Mouse (Mus musculus): ENCODE results near the gene Asb2. TPM values are rescaled to one million over a fixed set of nuclear protein-coding genes. Genes with fewer than 3 reads are reported as not detected.
A peak's percentile ranks its signal among the peaks of the same experiment; 100 is the strongest.

The Asb2 gene
- total RNA-seq, 2 experiments from 2014 or later = 3.2 to 3.5 TPM

- DNase-seq (ENCODE audit: low spot score in 2 of 2) = no peak
Observed at GRCm38 (mm10) chr12:103361539-103362307, 5.9 kb upstream of the Asb2 start.

- no peak for DNase-seq (ENCODE audit: low spot score in 2 of 2)
Observed at GRCm38 (mm10) chr12:103360812-103361211, 5.0 kb upstream of the Asb2 start.

DNA sequence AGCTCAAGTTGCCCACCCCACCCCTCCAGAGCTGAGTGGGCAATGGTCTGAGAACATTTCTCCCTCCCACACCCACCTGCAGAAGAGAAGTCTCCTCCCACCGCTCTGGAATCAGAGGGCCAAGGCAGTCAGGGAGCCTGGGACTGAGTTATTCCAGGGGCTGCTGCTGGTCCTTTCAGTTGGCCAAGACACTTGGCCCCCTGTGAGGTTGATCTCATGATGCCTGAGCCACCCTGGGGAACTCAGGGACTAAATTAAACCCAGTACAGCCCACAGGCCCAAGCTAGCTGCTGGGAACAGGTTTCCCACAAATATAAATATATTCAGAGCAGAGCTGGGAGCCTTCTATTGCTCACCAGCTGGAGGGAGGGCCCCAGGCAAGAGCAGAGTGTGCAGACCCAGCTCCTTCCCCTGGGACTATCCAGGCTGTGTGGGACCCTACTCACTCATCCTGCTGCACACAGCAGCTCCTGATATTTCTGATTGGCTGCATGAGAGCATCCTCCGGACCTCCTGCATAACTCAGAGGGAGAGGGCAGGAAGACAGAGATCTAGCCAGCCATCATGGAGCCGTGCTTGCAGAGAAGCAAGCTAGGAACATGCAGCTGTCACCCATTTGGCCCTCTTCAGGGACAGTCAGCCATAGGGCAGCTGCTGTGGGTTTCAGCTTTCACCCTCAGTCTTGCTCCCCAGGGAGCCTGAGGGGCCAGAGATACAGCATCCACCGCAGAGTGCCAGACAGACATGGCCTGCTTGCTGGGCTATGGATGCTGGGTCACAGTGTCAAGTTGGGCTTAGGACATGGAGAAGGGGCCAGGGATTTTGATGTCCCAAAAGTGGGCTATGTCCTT lies 3.4 kb upstream of the Asb2 start:
- DNase-seq (ENCODE audit: low spot score in 2 of 2) = peak in 1 of 2 experiments; percentile 38

GRCm38 (mm10) chr12:103358216-103358615 lies 2.4 kb upstream of the Asb2 start:
- peak in 1 of 2 experiments; percentile 46 for DNase-seq (ENCODE audit: low spot score in 2 of 2)

GRCm38 (mm10) chr12:103356415-103356748 lies 581 bp upstream of the Asb2 start:
- DNase-seq (ENCODE audit: low spot score in 2 of 2) = no peak

- peak in 1 of 2 experiments; percentile 44 for DNase-seq (ENCODE audit: low spot score in 2 of 2)
Observed at GRCm38 (mm10) chr12:103353538-103353937, 2.3 kb downstream of the Asb2 start.

- no peak for DNase-seq (ENCODE audit: low spot score in 2 of 2)
Observed at GRCm38 (mm10) chr12:103352735-103353134, 3.1 kb downstream of the Asb2 start.

GRCm38 (mm10) chr12:103348506-103348905 lies 7.3 kb downstream of the Asb2 start:
- DNase-seq (ENCODE audit: low spot score in 2 of 2) = peak; percentile 90 to 93

DNA sequence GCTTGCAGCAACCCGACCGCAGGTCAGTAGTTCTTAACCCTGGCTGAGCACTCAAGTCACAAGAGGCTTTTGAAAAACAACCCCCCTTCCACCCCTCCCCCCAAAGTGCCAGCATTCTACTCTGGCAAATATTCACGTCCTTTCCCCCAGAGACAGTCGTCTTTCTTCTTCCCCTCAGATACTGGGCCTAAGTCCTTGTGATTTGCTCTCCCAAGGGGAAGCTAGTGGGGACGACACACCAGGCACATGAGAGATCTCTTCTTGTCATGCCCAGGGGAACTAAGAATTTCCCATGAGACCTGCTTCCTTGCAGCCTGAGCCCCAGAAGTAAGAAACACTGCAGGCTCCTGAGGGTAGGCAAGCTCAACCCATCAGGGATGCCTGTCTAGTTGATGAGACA lies 8.4 kb downstream of the Asb2 start:
- DNase-seq (ENCODE audit: low spot score in 2 of 2) = no peak

GRCm38 (mm10) chr12:103346945-103347344 lies 8.9 kb downstream of the Asb2 start:
- peak; percentile 63 to 71 for DNase-seq (ENCODE audit: low spot score in 2 of 2)

- DNase-seq (ENCODE audit: low spot score in 2 of 2) = no peak
Observed at GRCm38 (mm10) chr12:103344934-103345333, 10.9 kb downstream of the Asb2 start.

DNA sequence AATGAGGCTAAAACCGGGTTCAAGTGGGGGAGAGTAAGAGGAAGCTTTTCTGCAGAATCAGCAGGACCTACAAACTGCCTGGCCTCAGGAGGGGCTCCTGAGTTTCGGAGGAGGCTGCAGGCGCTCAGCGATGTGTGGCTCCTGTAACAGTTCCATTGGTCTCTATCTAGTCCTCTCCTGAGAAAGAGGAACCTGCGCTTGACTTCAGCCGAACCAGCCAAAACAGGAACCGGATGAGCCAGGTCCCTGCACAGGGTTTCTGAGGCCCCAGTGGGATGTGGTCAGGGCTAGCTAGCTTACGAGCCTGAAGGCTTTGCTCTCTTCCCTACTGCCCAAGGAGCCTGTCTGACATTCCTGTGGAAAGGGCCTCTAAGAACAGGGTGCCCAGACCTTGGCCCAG lies 12.3 kb downstream of the Asb2 start:
- no peak for DNase-seq (ENCODE audit: low spot score in 2 of 2)

GRCm38 (mm10) chr12:103341212-103341611 lies 14.6 kb downstream of the Asb2 start:
- DNase-seq (ENCODE audit: low spot score in 2 of 2) = no peak

DNA sequence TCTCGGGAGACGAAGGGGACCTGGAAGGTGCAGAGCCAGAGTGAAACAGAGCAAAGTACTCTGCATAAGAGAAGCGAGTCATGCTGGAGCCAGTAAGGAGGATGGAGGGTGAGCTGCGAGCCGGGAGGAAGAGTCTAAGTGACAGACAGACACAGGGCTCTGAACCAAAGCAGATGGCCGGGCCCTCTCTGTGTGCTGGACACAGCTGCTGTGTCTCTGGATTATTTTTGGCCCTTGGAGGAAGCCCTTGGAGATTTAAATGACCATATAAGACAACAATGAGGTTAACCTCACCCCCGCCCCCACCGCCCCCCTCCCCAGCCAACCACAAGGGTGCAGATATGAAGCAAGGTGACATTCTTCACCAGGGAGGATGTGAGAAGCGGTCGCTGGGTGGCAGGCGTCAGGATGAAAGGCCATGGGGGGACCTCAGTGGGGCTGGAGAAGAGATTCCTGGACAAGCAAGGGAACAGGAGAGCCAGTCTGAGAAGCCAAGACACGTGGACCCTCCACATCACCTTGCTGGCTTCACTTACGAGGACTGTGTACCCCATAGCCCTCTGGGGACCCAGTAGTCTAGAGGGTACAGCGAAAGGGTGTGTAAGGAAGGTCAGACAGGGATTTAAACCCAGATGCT lies 17.5 kb downstream of the Asb2 start:
- DNase-seq (ENCODE audit: low spot score in 2 of 2) = no peak

GRCm38 (mm10) chr12:103336766-103337165 lies 19.0 kb downstream of the Asb2 start:
- no peak for DNase-seq (ENCODE audit: low spot score in 2 of 2)

GRCm38 (mm10) chr12:103333426-103333825 lies 22.4 kb downstream of the Asb2 start:
- no peak for DNase-seq (ENCODE audit: low spot score in 2 of 2)

DNA sequence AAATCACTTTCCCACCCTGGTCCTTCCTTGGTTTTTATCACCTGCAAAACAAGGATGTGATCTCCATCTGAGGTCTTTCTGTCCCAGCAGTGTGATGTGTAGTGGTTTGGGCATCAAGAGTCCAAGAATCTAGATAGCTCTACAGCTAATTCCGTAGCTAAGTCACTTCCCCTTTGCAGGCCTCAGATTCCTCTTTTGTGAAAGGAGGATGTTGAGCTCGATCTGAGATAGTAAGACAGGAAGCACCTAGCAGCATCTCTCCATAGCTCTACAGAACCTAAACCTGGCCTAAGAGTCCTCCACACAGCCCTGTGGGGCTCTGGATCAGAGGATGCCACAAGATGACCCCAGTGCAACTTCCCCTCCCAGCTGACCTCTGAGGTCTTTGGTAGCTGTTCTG lies 22.9 kb downstream of the Asb2 start:
- DNase-seq (ENCODE audit: low spot score in 2 of 2) = no peak

- no peak for DNase-seq (ENCODE audit: low spot score in 2 of 2)
Observed at GRCm38 (mm10) chr12:103331491-103331890, 24.3 kb downstream of the Asb2 start.

- DNase-seq (ENCODE audit: low spot score in 2 of 2) = no peak
Observed at GRCm38 (mm10) chr12:103328448-103329191, 27.2 kb downstream of the Asb2 start.

GRCm38 (mm10) chr12:103327107-103327506 lies 28.7 kb downstream of the Asb2 start:
- no peak for DNase-seq (ENCODE audit: low spot score in 2 of 2)

GRCm38 (mm10) chr12:103326569-103326968 lies 29.2 kb downstream of the Asb2 start:
- no peak for DNase-seq (ENCODE audit: low spot score in 2 of 2)

Measured in left cerebral cortex, adult 18-20 months (tissue).